Mouse (Mus musculus) kidney, embryonic 15.5 days (tissue): Measurements from ENCODE around the gene Twsg1. TPM values are rescaled to one million over a fixed set of nuclear protein-coding genes. Genes with fewer than 3 reads are reported as not detected.
"Not testable (repeated sequence)": the region's sequence is repeated elsewhere in the genome, so short reads cannot be mapped to it uniquely, and the experiment has no call there.

ENCODE experiments used
- ATAC-seq: fragments of 200-750 bp; cut with Nextera tagmentation; replicated peaks from 2 replicates; pipeline ENCODE4 v1.8.0; 2017; ENCODE audit warnings: moderate TSS enrichment; ENCODE audit not compliant: low FRiP score
- H3K27ac ChIP-seq: fragments of 300-500 bp; sonication (generic); 2 replicates; pipeline ENCODE4 v1.5.1; 2015; ENCODE audit warnings: mild to moderate bottlenecking, inconsistent platforms
- H3K27me3 ChIP-seq: fragments of 300-500 bp; sonication (generic); 2 replicates; pipeline ENCODE4 v1.6.1; 2015; ENCODE audit warnings: inconsistent platforms
- H3K36me3 ChIP-seq: fragments of 300-500 bp; sonication (generic); 2 replicates; pipeline ENCODE4 v1.6.1; 2015; ENCODE audit warnings: inconsistent platforms
- H3K4me1 ChIP-seq: fragments of 300-500 bp; sonication (generic); 2 replicates; pipeline ENCODE4 v1.6.1; 2015; ENCODE audit warnings: inconsistent platforms
- H3K4me2 ChIP-seq: fragments of 300-500 bp; sonication (generic); 2 replicates; pipeline ENCODE4 v1.6.1; 2015; ENCODE audit warnings: moderate library complexity, mild to moderate bottlenecking, inconsistent platforms
- H3K4me3 ChIP-seq: fragments of 300-500 bp; sonication (generic); replicated peaks from 2 replicates; pipeline ENCODE4 v1.5.1; 2015; ENCODE audit warnings: mild to moderate bottlenecking, inconsistent platforms
- H3K9ac ChIP-seq: fragments of 300-500 bp; sonication (generic); 2 replicates; pipeline ENCODE4 v1.6.1; 2015; ENCODE audit warnings: mild to moderate bottlenecking, inconsistent platforms
- H3K9me3 ChIP-seq: fragments of 300-500 bp; sonication (generic); replicated peaks from 2 replicates; pipeline ENCODE4 v1.6.1; 2016; ENCODE audit warnings: inconsistent platforms
- WGBS: fragments of 180-500 bp; shearing (Covaris S2); methylation state at CpG from one replicate; pipeline ENCODE4 v1.1.7; 2015; ENCODE audit warnings: mixed read lengths; 5-methylcytosine and 5-hydroxymethylcytosine counted together
- polyA plus RNA-seq: library from polyadenylated mRNA; unstranded; fragments of >200 nt; fragmentation: Nextera tagmentation; extraction: Ambion mirVana; gene quantifications from 2 replicates; pipeline ENCODE4 v1.2.1, GENCODE M21; 2015

Gene Twsg1
- 115 and 118 TPM in 2 replicates for polyA plus RNA-seq

DNA sequence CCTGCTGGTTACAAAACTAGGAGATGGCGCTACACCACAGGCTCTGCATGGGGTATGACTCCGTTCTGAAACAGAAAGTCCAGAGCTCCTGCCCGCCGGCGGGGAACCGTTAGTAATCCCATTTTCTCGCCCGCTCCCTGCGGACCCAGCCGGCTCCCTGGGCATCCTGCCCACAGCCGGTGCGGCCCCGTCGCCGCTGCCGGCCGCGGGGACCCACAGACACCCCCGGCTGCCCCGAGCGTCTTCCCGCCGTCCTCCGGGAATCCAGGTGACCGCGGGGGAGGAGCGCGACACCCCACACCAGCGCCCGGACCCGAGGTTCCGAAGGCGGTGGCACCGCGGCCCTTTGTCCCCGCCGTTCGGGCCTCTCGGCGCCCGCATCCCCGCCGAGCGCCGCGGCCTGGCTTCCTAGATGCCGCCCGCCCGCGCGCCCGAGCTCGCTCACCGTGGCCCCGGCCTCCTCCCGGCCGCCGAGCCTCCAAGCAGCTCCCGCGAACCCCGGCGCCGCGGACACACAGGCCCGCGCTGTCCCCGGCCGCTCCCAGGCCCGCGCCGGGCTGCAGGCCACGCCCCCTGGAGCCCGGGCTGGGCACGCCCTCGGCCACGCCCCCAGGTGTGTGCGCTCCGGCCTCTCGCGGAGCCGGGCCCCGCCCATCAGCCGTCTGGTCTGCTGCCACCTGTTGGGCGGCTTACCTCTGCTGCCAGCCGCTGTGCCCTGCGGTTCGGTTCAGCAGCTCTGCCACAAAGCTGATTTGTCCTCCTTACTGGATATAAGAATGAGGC, at the start of gene Twsg1:
Gene Twsg1, minus strand, starts transcription at position 605 of the 783 bp plus-strand sequence.
- WGBS, result under 1% methylated on average over 87 of the region's 87 CpGs
- ATAC-seq, result peak; percentile 97
- no peaks in the 10 kb centered on the region for H3K27me3 ChIP-seq
- H3K9me3 ChIP-seq, result no peaks in the 10 kb centered on the region
- peak within 1 kb of the TSS; percentile 90 for H3K27ac ChIP-seq
- peak within 1 kb of the TSS; percentile 95 for H3K9ac ChIP-seq
- peaks cover 20% of the 10 kb centered on the region for H3K4me1 ChIP-seq
- H3K4me3 ChIP-seq, result peak within 1 kb of the TSS; percentile 94
- peaks cover 29% of the 10 kb centered on the region for H3K36me3 ChIP-seq
- peak within 1 kb of the TSS; percentile 70 for H3K4me2 ChIP-seq

DNA sequence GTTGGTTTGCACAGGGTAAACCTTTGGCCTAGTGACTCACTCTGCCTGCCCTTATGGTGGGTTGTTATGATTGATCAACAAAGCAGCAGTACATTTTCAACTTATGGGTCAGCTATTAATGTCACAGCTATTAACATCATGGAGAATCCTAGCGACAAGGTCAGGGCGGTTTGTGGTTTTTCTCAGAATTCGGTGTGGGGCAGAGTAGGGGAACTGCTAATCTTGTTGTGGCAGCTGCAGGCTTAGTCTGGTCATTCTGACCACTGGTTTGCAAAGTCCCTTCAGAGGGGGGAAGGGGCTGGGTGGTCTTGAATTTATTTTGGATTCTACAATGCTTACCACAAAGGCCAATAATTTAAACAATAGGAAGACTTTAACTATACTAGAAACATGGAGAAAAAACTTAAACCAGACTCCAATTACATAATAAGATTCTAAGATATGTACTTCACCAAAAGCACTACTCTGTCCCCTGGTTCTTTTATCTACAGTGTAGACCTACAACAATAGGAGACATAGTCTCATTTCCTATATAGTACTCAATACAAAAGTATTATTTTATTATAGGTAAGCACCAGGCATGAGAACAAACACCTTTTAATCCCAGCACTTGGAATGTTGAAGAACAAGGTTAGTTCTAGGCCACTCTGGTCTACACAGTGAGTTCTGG, 37.3 kb upstream of the Twsg1 start:
- WGBS, result 91% methylated on average over 3 of the region's 3 CpGs
- H3K9me3 ChIP-seq, result no peaks in the 10 kb centered on the region
- no peaks in the 10 kb centered on the region for H3K4me1 ChIP-seq
- no peak overlapping the region for H3K4me2 ChIP-seq
- H3K36me3 ChIP-seq, result 0 out of 2 replicates have a peak, but pooled peaks cover under 1% of the 10 kb centered on the region
- H3K4me3 ChIP-seq, result no peak overlapping the region
- H3K27me3 ChIP-seq, result no peaks in the 10 kb centered on the region
- H3K27ac ChIP-seq, result no peak overlapping the region
- no peak overlapping the region for H3K9ac ChIP-seq
- ATAC-seq, result no peak

DNA sequence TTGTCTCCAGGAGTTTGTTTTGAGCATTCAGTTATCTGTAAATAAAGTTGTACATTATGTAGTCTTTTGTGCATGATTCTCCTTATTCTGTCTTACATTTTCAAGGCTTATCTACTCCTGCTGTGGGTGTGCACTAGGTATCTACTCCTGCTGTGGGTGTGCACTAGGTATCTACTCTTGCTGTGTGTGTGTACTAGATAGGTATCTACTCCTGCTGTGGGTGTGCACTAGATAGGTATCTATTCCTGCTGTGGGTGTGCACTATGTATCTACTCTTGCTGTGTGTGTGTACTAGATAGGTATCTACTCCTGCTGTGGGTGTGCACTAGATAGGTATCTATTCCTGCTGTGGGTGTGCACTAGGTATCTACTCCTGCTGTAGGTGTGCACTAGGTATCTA, 25.7 kb upstream of the Twsg1 start:
- peaks cover 10% of the 10 kb centered on the region for H3K36me3 ChIP-seq
- H3K4me2 ChIP-seq, H3K9ac ChIP-seq, ATAC-seq, H3K4me3 ChIP-seq, H3K27ac ChIP-seq, H3K4me1 ChIP-seq, H3K9me3 ChIP-seq, H3K27me3 ChIP-seq: not testable (repeated sequence)

DNA sequence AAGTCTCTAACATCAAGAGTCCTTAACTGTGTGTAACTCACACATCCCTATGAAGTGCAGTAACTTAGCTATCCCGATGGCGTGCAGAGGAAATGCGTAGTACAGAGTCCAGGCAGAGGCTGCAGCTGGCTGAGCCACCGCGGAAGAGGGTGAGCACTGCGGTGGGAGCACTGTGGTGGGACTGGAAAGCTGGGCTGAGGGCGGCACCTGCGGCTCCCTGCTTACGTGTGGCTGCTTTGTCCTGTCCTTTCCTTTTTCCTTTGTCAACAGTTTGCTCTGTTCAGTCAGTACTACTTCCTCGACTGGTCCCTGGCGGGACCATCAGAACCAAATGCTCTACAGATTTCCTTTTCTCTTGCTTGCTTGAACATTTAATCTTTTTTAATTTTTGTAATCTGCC, 16.7 kb upstream of the Twsg1 start:
- H3K27me3 ChIP-seq, result no peaks in the 10 kb centered on the region
- H3K27ac ChIP-seq, result no peak overlapping the region
- no peak overlapping the region for H3K4me3 ChIP-seq
- no peaks in the 10 kb centered on the region for H3K4me1 ChIP-seq
- 78% methylated on average over 11 of the region's 11 CpGs for WGBS
- no peak overlapping the region for H3K4me2 ChIP-seq
- no peak for ATAC-seq
- H3K36me3 ChIP-seq, result peaks cover 3% of the 10 kb centered on the region; the same call in 1 of the 2 replicates
- H3K9ac ChIP-seq, result no peak overlapping the region
- H3K9me3 ChIP-seq, result no peaks in the 10 kb centered on the region

DNA sequence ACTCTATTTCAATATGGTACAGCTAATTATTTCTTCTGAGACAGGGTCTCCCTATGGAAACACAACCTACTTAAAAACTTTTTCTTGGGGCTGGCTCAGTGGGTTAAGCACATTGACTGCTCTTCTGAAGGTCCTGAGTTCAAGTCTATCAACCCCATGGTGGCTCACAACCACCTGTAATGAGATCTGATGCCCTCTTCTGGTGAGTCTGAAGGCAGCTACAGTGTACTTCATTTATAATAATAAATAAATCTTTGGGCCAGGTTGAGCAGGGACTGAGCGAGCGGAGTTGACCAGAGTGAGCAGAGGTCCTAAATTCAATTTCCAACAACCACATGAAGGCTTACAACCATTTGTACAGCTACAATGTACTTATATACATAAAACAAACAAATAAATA, 11.2 kb upstream of the Twsg1 start:
- H3K27ac ChIP-seq, result no peak overlapping the region
- H3K27me3 ChIP-seq, result no peaks in the 10 kb centered on the region
- peaks cover 17% of the 10 kb centered on the region for H3K4me1 ChIP-seq
- no peak overlapping the region for H3K9ac ChIP-seq
- no peak overlapping the region for H3K4me3 ChIP-seq
- H3K9me3 ChIP-seq, result no peaks in the 10 kb centered on the region
- no peak overlapping the region for H3K4me2 ChIP-seq
- H3K36me3 ChIP-seq, result no peaks in the 10 kb centered on the region
- no peak for ATAC-seq
- WGBS, result 95% methylated on average over 2 of the region's 2 CpGs

DNA sequence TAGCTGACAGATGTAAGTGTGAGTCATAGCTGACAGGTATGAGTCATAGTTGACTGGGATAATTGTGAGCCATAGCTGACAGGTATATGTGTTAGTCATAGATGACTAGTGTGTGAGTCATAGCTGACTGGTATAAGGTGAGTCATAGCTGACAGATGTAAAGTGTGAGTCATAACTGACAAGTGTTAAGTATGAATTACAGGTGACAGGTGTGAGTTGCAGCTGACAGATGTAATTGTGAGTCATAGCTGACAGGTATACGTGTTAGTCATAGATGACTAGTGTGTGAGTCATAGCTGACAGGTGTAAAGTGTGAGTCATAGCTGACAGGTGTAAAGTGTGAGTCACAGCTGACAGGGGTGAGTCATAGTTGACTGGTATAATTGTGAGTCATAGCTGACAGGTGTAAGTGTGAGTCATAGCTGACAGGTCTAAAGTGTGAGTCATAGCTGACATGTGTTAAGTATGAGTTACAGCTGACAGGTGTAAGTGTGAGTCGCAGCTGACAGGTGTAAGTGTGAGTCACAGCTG, 10.6 kb upstream of the Twsg1 start:
- H3K4me3 ChIP-seq, result no peak overlapping the region
- H3K4me1 ChIP-seq, result peaks cover 23% of the 10 kb centered on the region
- WGBS, result 76% methylated on average over 2 of the region's 2 CpGs
- 0 out of 2 replicates have a peak, but pooled peaks have one; percentile 37 for ATAC-seq
- no peak overlapping the region for H3K27ac ChIP-seq
- H3K9ac ChIP-seq, result no peak overlapping the region
- H3K36me3 ChIP-seq, result no peaks in the 10 kb centered on the region
- no peaks in the 10 kb centered on the region for H3K27me3 ChIP-seq
- no peaks in the 10 kb centered on the region for H3K9me3 ChIP-seq
- H3K4me2 ChIP-seq, result no peak overlapping the region

DNA sequence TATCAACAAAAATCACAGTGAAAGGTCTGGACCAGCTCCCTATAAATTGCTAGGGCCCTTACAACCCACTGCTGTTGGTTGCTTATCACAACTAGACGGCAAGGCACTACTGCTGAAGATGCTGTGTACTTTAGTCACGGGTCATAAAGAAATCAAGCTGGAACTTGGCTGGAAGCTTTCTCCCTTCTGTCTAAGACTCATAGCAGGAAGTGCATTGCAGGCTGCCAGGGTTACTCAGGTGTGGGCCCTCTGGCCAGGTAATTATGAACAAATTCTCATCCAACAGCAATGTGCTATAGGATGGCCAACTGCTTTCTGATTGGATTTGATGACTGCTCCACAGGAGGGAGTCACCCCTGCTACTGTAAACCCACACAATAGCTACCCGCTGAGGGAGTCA, 8.0 kb upstream of the Twsg1 start:
- 44% methylated on average over 3 of the region's 3 CpGs for WGBS
- Histone ChIP-seq H3K9me3 (no peaks in the 10 kb centered on the region), H3K4me2 (no peak overlapping the region), H3K4me1 (peaks cover 25% of the 10 kb centered on the region), H3K27ac (peak overlapping the region; percentile 7; the same call in 1 of the 2 replicates), H3K4me3 (no peak overlapping the region), H3K27me3 (no peaks in the 10 kb centered on the region), H3K9ac (no peak overlapping the region), H3K36me3 (no peaks in the 10 kb centered on the region)
- ATAC-seq, result peak; percentile 38

DNA sequence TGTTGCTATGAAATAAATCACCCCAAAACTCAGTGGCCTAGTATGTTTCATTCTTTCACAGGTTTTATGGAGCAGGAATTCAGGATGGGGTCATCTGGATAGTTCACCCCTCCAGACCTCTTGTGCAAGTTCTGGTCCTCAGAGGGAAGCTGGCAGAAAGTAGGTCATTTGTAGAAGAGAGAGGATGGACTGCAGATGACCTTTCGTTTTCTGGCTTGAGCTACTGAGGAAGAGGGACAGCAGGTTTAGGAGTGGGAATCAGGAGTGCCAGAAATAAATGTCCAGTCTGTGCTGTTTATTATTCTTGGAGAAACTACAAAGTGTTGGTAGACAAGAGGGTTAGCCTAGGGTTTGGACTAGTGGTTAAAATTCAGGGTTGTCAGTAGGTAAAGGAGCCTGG, 7.3 kb upstream of the Twsg1 start:
- Histone ChIP-seq H3K4me3 (no peak overlapping the region), H3K9me3 (no peaks in the 10 kb centered on the region), H3K36me3 (no peaks in the 10 kb centered on the region), H3K4me2 (no peak overlapping the region), H3K4me1 (peaks cover 25% of the 10 kb centered on the region), H3K27me3 (no peaks in the 10 kb centered on the region), H3K9ac (no peak overlapping the region), H3K27ac (peak overlapping the region; percentile 69)
- no peak for ATAC-seq
- 65% methylated on average over 1 of the region's 1 CpGs for whole genome bisulfite sequencing

DNA sequence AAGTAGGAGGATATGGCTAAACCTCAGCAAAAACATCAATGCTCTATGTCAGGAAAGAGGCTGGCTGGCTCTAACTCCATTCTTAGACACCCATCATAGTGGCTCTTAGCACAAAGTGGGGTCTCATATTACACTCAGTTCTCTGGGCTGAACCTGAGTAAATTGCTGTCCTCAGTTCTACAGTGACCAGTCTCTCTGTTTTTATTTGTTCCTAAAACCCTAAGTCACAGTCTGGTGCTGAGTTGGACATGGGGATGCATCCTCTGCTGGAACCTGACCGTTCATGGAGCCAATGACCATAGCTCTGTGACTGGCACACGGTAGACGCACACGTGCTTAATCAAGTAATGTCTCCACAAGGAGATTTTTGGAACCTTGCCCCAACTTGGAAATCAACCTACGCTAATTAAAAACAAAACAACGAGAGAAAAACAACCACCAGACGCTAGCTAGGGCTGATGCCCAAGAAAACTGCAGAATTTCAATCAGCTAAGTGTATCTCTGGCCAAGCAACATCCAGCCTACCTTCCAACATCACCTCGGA, 6.8 kb upstream of the Twsg1 start:
- H3K9me3 ChIP-seq, result no peaks in the 10 kb centered on the region
- H3K27me3 ChIP-seq, result no peaks in the 10 kb centered on the region
- H3K9ac ChIP-seq, result no peak overlapping the region
- H3K4me3 ChIP-seq, result no peak overlapping the region
- WGBS, result 81% methylated on average over 8 of the region's 8 CpGs
- peak overlapping the region; percentile 69 for H3K27ac ChIP-seq
- H3K4me2 ChIP-seq, result no peak overlapping the region
- peaks cover 25% of the 10 kb centered on the region for H3K4me1 ChIP-seq
- no peak for ATAC-seq
- H3K36me3 ChIP-seq, result no peaks in the 10 kb centered on the region

DNA sequence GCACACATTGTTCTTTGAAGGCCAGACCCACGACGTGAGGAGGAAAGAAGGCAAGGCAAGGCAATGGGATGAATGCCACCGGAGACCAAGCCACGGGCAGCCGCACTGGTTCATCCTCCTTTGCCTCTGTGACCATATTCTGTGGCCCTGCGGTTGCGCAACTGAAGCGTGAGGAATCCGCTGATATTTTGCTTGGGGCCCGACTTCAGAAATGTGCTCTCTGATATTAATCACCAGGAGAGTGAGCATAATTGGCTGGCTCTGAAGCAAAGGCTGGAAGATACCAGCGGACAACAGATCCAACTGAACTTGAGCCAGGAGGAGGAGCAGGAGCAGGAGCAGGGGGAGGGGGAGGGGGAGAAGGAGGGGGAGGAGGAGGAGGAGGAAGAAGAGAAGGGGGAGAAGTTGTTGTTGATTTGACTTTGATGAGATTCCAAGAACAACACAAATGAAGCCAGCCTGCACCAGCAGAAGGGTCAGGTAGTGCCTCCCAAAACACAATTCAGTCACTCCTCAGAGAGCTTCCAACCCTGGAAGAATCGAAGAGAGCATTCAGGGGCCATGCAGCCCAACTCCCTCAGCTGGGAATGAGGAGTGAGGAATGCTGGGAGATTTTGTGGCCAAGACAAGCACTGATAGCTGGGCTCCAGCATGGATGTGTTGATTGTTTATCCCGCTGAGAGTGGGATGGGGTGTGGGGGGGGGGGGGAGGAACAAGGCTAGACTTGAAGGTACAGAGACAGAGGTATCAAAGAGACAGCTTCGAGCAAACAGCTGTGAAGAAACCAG, 6.2 kb upstream of the Twsg1 start:
- Histone ChIP-seq H3K9me3 (no peaks in the 10 kb centered on the region), H3K27ac (peak overlapping the region; percentile 75), H3K4me2 (no peak overlapping the region), H3K27me3 (no peaks in the 10 kb centered on the region), H3K36me3 (no peaks in the 10 kb centered on the region), H3K4me1 (peaks cover 25% of the 10 kb centered on the region), H3K4me3 (no peak overlapping the region), H3K9ac (no peak overlapping the region)
- ATAC-seq, result peak; percentile 63; the same call in 1 of the 2 replicates
- WGBS, result 50% methylated on average over 14 of the region's 14 CpGs

DNA sequence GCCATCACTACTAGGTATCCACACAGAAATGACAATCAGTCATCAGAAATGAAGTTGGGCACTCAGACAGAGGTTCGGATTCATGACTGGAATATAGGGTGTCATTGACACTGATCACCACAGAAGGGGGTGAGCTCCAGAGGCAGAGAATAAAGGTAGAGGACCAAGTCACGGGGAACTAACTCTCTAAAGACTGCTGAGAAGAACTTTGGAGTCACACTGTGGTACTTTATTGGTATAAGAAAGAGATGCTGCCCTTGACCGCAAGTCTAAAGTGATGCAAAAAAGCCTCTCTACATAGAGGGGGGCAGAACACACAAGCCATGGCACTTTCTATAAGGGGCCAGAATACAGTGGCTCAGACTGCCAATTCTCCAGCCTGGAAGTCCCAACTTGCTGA, 5.1 kb upstream of the Twsg1 start:
- no peaks in the 10 kb centered on the region for H3K36me3 ChIP-seq
- no peak overlapping the region for H3K4me3 ChIP-seq
- H3K27me3 ChIP-seq, result no peaks in the 10 kb centered on the region
- no peak overlapping the region for H3K9ac ChIP-seq
- WGBS, result 81% methylated on average over 3 of the region's 3 CpGs
- H3K9me3 ChIP-seq, result no peaks in the 10 kb centered on the region
- ATAC-seq, result no peak
- no peak overlapping the region for H3K27ac ChIP-seq
- no peak overlapping the region for H3K4me2 ChIP-seq
- peaks cover 30% of the 10 kb centered on the region for H3K4me1 ChIP-seq
